Mouse (Mus musculus) embryo, embryonic 10.5 days (tissue): ENCODE measurements at regions not wholly inside any gene's neighbourhood (a gene's known extent, or its start where the extent isn't known, plus 50 kb on each side); places are given as distances from the start of the nearest gene placed in this dataset.

Experiments used
- DNase-seq: peaks from one replicate; pipeline ENCODE4 v3.0.0-alpha.2; 2015; ENCODE audit warnings: low spot score

DNA sequence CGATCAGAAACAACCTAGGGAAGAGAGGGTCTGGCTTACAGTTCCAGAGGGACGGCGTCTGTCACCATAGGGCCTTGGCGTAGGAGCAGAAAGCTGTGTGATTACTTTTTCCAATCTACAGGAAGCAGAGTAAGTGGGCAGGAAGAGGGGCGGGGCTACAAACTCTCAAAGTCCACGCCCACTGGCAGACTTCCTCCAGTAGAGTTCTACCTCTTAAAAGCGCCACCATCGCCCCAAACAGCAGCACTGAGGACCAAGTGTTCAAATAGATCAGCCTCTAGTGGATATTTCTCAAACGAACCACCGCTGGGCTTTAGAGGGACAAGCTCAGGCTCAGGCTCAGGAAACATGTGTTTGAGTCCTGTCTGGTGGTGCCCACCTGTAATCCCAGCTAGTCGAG, 231.2 kb upstream of the Msx2 start:
- no peak for DNase-seq

- DNase-seq = no peak
Measured at GRCm38 (mm10) chr13:53700236-53700635, 227.4 kb upstream of the Msx2 start.

DNA sequence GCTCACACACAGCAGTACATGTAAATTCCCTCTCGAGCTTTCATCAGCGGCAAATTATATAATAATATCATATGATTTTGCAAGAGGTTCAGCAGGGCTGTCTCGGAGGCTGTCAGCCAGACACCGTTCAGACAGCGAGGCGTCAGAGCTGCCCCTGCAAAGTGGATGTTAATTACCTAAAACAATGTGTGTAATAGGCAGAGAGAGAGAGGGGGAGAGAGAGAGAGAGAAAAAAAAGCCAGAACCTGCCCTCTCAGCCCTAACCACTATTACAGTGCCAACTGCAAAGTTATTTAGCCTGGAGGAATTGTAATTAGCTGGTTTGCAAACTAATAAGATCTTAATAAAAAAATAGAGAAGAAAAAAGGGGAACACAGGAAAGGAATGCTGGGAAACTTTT, 225.1 kb upstream of the Msx2 start:
- DNase-seq = no peak

GRCm38 (mm10) chr13:53695385-53695784, 222.5 kb upstream of the Msx2 start:
- DNase-seq = no peak

DNA sequence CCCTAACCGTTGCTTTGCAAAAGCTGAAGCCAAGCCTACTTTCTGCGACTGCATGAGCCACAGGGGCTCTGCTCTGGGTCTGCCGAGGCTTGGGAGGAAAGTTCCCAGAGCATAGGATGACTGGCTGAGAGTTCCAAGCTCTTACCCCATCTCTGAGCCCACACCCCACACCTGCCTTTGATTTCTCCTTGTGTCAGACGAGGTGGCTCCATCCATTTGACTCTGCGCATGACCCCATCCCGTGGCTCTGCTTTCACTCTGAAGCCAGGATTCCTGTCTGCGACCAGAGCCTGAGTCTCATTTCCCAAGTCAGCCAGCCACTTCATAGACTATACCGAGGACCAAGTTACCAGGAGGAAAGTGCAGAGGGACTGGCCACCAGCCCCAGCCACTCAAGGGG, 216.1 kb upstream of the Msx2 start:
- peak; percentile 42 for DNase-seq

- DNase-seq = peak; percentile 93
Measured at GRCm38 (mm10) chr13:53688489-53688888, 215.6 kb upstream of the Msx2 start.

- no peak for DNase-seq
Measured at GRCm38 (mm10) chr13:53684498-53684897, 211.6 kb upstream of the Msx2 start.

GRCm38 (mm10) chr13:53677187-53677586, 204.3 kb upstream of the Msx2 start:
- no peak for DNase-seq

DNA sequence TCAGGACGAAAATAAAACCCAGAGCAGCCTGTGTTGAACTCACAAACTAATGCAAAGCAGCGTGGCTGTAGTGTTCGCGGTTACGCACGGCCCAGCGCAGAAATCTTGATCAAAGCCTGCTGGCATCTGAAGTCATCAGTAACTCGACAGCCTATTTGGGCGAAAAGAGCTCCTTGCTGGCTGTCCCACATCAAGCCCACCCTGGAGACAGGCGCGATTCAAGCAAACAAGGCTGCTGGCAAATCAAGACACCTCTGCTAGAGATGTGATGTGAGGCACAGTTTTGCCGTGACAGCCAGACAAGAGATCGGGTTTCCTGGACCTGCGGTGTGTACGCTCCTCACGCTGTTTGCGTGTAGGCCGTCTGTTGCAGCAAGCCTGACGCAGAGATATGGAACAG, 197.5 kb upstream of the Msx2 start:
- peak; percentile 30 for DNase-seq

DNA sequence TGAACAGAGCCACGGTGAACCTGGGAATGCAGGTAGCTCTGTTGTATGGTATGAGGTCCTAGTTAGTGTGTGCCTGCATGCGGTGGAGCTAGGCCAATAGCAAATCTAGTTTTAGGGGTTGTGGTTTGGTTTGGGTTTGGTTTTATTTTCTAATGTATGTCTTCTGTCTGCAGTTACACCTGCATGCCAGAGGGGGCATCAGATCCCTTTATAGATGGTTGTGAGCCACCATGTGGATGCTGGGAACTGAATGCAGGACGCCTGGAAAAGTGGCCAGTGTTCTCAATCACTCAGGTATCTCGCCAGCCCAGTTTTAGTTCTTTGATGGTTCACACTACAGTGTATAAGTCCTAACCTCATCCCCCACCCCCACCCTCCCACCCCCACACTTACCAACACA, 194.6 kb upstream of the Msx2 start:
- DNase-seq = no peak

GRCm38 (mm10) chr13:53665592-53665991, 192.7 kb upstream of the Msx2 start:
- no peak for DNase-seq

DNA sequence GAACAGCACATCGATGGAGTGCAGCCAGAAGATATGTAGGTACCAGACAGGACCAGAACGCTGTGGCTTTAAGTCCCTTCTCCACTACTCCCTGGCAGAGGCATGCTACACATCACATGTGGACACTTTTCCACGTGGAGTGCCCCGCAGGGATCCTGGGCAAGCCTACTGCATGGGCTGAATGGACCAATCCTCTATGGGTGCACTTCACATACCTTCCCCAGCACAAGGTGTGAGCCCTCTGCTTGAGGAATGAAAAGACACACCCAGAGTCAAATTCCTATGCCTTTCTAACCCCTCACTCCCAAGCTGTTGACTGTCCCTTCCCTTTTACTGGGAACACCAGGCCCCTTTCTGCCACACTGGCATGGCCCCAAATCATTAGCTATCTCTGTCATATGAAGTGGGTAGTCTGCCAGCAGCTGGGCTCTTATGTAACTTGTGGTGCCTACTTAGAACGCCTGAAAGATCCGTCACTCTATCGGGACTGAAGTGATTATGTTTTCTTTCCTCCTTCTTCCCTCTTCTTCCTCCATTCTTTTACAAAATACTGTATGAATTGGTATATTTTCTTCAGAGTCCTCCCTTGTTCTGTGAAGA, 191.9 kb upstream of the Msx2 start:
- DNase-seq = no peak

DNA sequence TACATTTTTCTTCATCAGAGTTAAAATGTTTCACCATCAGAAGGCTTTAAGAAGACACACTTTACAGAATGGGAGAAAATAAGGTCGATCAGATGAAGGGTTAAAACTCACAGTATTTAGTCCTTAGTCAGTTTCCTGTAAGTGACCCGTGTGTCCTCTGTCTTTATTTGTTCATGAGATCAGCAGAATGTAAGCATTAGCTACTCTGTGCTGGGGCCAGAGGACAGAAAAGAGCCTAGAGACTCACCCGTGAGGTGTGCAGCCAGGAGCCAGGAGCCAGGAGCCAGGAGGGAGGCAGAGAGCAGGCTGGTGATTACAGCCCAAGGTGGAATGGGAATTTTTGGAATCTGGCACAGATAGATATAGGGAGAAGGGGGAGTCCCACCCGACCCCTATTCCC, 180.0 kb upstream of the Msx2 start:
- DNase-seq = no peak

- DNase-seq = no peak
Measured at GRCm38 (mm10) chr13:53648353-53648752, 175.5 kb upstream of the Msx2 start.

DNA sequence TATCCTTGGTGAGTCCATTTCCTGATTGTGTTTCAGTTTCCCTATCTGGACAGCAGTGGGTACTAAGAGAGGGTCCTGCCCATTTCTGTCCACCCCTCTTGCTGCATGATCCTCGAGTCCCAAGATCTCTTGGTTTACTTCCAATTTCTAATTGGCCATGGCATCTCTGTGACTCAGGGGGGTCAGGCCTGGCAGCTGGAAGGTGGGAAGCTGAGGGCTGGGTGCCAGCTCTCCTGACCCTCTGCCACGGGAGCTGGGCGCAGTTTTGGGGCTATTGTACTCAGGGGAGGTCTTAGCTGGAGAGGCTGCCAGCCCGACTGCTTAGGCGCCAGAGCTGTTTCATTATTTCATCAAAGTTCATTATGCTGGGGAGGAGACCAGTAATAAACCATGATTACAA, 169.7 kb upstream of the Msx2 start:
- no peak for DNase-seq

- DNase-seq = no peak
Measured at GRCm38 (mm10) chr13:53639584-53639983, 166.7 kb upstream of the Msx2 start.

- DNase-seq = no peak
Measured at GRCm38 (mm10) chr13:53639115-53639514, 166.2 kb upstream of the Msx2 start.

DNA sequence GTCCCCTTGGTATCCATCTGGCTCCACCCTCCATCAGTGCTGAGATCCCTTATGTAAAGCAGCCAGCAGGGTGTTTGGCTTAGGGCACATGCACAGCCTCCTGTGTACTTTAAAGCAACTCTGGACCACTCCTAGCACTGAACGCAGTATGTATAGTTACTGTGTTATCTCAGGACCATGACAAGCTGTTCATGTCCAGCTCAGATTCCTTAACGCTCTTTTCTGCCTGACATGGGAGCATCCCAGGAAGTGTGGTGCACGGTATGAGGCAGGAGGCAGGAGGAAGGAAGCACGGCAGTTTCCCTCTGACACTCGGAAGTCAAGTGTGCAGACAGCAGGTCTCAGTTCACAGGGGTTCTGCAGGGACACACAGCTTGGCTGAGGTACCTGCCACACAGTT, 163.1 kb upstream of the Msx2 start:
- DNase-seq = no peak

DNA sequence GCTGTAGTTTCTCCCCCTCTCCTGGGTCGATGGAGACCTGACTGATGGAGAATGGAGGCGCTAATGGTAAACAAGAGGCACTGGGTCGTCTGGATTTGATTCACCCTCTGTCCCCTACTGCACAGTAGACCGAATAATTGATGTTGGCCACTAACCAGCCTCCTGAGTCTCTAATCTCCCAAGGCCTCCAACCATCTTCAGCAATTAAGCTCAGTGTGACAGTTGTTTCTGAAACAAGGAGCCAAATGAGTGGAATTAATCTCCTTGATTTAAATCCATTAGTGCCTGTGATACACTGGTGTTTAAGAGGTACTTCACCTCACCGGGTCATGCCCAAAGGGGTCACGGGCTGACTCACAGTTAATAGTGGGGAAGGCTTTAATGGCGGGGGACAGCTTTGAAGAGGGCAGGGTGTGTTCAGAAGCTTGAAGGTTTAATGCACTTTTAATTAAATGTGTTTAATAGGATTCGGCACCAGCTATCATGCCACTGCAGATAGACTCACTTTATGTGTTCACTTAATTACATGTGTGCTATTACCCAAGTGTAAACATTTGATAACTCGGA, 161.8 kb upstream of the Msx2 start:
- DNase-seq = peak; percentile 12

- DNase-seq = peak; percentile 36
Measured at GRCm38 (mm10) chr13:53598050-53598449, 125.2 kb upstream of the Msx2 start.

GRCm38 (mm10) chr13:53596871-53597800, 124.3 kb upstream of the Msx2 start:
- peak; percentile 30 for DNase-seq

- peak; percentile 65 for DNase-seq
Measured at GRCm38 (mm10) chr13:53592755-53593154, 119.9 kb upstream of the Msx2 start.

DNA sequence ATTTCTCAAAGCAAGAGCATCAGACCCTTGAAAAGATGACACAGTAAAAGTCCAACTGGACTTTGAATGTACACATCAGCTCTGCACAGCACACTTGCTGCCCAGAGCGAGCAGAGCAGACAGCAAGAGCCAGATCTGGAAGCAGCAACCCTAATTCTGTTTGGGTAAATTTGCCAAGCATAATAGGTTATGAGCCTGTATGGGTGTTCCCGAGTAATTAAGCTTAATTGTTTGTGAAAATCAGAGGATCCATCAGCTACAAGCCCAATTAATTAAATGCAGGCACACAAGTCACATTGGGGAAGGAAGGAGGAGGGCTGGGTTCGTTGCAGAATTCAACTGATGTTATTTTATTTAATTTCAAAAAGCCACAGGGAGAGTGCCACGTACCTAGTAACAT, 113.9 kb upstream of the Msx2 start:
- DNase-seq = no peak
